Mouse (Mus musculus): ENCODE measurements around the gene Teddm2. TPM values are rescaled to one million over a fixed set of nuclear protein-coding genes. Genes with fewer than 3 reads are reported as not detected.

The Teddm2 gene
- polyA plus RNA-seq, 1 experiment from 2014 or later, result 0.21 TPM

- Histone ChIP-seq H3K4me1 (ENCODE audit: control insufficient read depth, insufficient read depth, low read length) (no peaks in the 10 kb centered on the region), H3K27me3 (replicated peaks; ENCODE audit: control insufficient read depth, insufficient read depth, low read length) (no peaks in the 10 kb centered on the region), H3K4me3 (ENCODE audit: low read length) (no peak overlapping the region), H3K9me3 (ENCODE audit: control insufficient read depth, low read length) (no peaks in the 10 kb centered on the region), H3K4me2 (ENCODE audit: low read depth, low read length) (no peak overlapping the region), H3K36me3 (ENCODE audit: control insufficient read depth, insufficient read depth, low read length) (peaks cover 12% of the 10 kb centered on the region), H3K27ac (ENCODE audit: low read length) (no peak overlapping the region), H3K9ac (ENCODE audit: low read depth, low read length) (no peak overlapping the region)
- ATAC-seq, result no peak
- WGBS, result 92% methylated on average over 4 of the region's 4 CpGs
These were observed 8.7 kb upstream of the Teddm2 start for GRCm38 (mm10) chr1:153908741-153909140.

GRCm38 (mm10) chr1:153908208-153908607, 8.2 kb upstream of the Teddm2 start:
- no peak overlapping the region for H3K27ac ChIP-seq (ENCODE audit: low read length)
- no peak overlapping the region for H3K9ac ChIP-seq (ENCODE audit: low read depth, low read length)
- 93% methylated on average over 6 of the region's 6 CpGs for WGBS
- no peak overlapping the region for H3K4me2 ChIP-seq (ENCODE audit: low read depth, low read length)
- H3K27me3 ChIP-seq (replicated peaks; ENCODE audit: control insufficient read depth, insufficient read depth, low read length), result no peaks in the 10 kb centered on the region
- H3K4me3 ChIP-seq (ENCODE audit: low read length), result no peak overlapping the region
- peaks cover 12% of the 10 kb centered on the region for H3K36me3 ChIP-seq (ENCODE audit: control insufficient read depth, insufficient read depth, low read length)
- H3K9me3 ChIP-seq (ENCODE audit: control insufficient read depth, low read length), result no peaks in the 10 kb centered on the region
- no peak for ATAC-seq
- H3K4me1 ChIP-seq (ENCODE audit: control insufficient read depth, insufficient read depth, low read length), result no peaks in the 10 kb centered on the region

GRCm38 (mm10) chr1:153905884-153906283, 5.9 kb upstream of the Teddm2 start:
- no peak overlapping the region for H3K4me3 ChIP-seq (ENCODE audit: low read length)
- H3K4me2 ChIP-seq (ENCODE audit: low read depth, low read length), result no peak overlapping the region
- H3K36me3 ChIP-seq (ENCODE audit: control insufficient read depth, insufficient read depth, low read length), result peaks cover 12% of the 10 kb centered on the region
- no peaks in the 10 kb centered on the region for H3K9me3 ChIP-seq (ENCODE audit: control insufficient read depth, low read length)
- peaks cover 6% of the 10 kb centered on the region; the same call in 1 of the 2 replicates for H3K4me1 ChIP-seq (ENCODE audit: control insufficient read depth, insufficient read depth, low read length)
- ATAC-seq, result no peak
- H3K27me3 ChIP-seq (replicated peaks; ENCODE audit: control insufficient read depth, insufficient read depth, low read length), result no peaks in the 10 kb centered on the region
- 93% methylated on average over 3 of the region's 3 CpGs for WGBS
- no peak overlapping the region for H3K27ac ChIP-seq (ENCODE audit: low read length)
- no peak overlapping the region for H3K9ac ChIP-seq (ENCODE audit: low read depth, low read length)

- no peak overlapping the region for H3K9ac ChIP-seq (ENCODE audit: low read depth, low read length)
- 91% methylated on average over 14 of the region's 14 CpGs for WGBS
- ATAC-seq, result no peak
- H3K4me2 ChIP-seq (ENCODE audit: low read depth, low read length), result no peak overlapping the region
- peaks cover 6% of the 10 kb centered on the region; the same call in 1 of the 2 replicates for H3K4me1 ChIP-seq (ENCODE audit: control insufficient read depth, insufficient read depth, low read length)
- peaks cover 10% of the 10 kb centered on the region for H3K36me3 ChIP-seq (ENCODE audit: control insufficient read depth, insufficient read depth, low read length)
- no peaks in the 10 kb centered on the region for H3K27me3 ChIP-seq (replicated peaks; ENCODE audit: control insufficient read depth, insufficient read depth, low read length)
- no peak overlapping the region for H3K27ac ChIP-seq (ENCODE audit: low read length)
- H3K9me3 ChIP-seq (ENCODE audit: control insufficient read depth, low read length), result no peaks in the 10 kb centered on the region
- no peak overlapping the region for H3K4me3 ChIP-seq (ENCODE audit: low read length)
These were observed 4.2 kb upstream of the Teddm2 start for GRCm38 (mm10) chr1:153904236-153904635.

- no peaks in the 10 kb centered on the region for H3K9me3 ChIP-seq (ENCODE audit: control insufficient read depth, low read length)
- no peak overlapping the region for H3K4me2 ChIP-seq (ENCODE audit: low read depth, low read length)
- peaks cover 9% of the 10 kb centered on the region; the same call in 1 of the 2 replicates for H3K4me1 ChIP-seq (ENCODE audit: control insufficient read depth, insufficient read depth, low read length)
- no peak overlapping the region for H3K27ac ChIP-seq (ENCODE audit: low read length)
- H3K9ac ChIP-seq (ENCODE audit: low read depth, low read length), result no peak overlapping the region
- 86% methylated on average over 13 of the region's 13 CpGs for WGBS
- H3K4me3 ChIP-seq (ENCODE audit: low read length), result no peak overlapping the region
- peaks cover 4% of the 10 kb centered on the region; the same call in 1 of the 2 replicates for H3K36me3 ChIP-seq (ENCODE audit: control insufficient read depth, insufficient read depth, low read length)
- no peaks in the 10 kb centered on the region for H3K27me3 ChIP-seq (replicated peaks; ENCODE audit: control insufficient read depth, insufficient read depth, low read length)
- no peak for ATAC-seq
These were observed 3.0 kb upstream of the Teddm2 start for GRCm38 (mm10) chr1:153903006-153903405.

- Histone ChIP-seq H3K36me3 (ENCODE audit: control insufficient read depth, insufficient read depth, low read length) (peaks cover 4% of the 10 kb centered on the region; the same call in 1 of the 2 replicates), H3K27ac (ENCODE audit: low read length) (peak overlapping the region; percentile 96), H3K9ac (ENCODE audit: low read depth, low read length) (peak overlapping the region; percentile 89), H3K9me3 (ENCODE audit: control insufficient read depth, low read length) (no peaks in the 10 kb centered on the region), H3K27me3 (replicated peaks; ENCODE audit: control insufficient read depth, insufficient read depth, low read length) (no peaks in the 10 kb centered on the region), H3K4me3 (ENCODE audit: low read length) (peak overlapping the region; percentile 82), H3K4me2 (ENCODE audit: low read depth, low read length) (peak overlapping the region; percentile 86), H3K4me1 (ENCODE audit: control insufficient read depth, insufficient read depth, low read length) (peaks cover 9% of the 10 kb centered on the region; the same call in 1 of the 2 replicates)
- WGBS, result 3% methylated on average over 25 of the region's 25 CpGs
- ATAC-seq, result no peak
These were observed 1.1 kb upstream of the Teddm2 start for GRCm38 (mm10) chr1:153900860-153901730.

GRCm38 (mm10) chr1:153900381-153900780, 353 bp upstream of the Teddm2 start:
- under 1% methylated on average over 36 of the region's 36 CpGs for WGBS
- ATAC-seq, result peak; percentile 39
- no peaks in the 10 kb centered on the region for H3K9me3 ChIP-seq (ENCODE audit: control insufficient read depth, low read length)
- peak overlapping the region; percentile 82 for H3K4me3 ChIP-seq (ENCODE audit: low read length)
- peaks cover 4% of the 10 kb centered on the region; the same call in 1 of the 2 replicates for H3K36me3 ChIP-seq (ENCODE audit: control insufficient read depth, insufficient read depth, low read length)
- peak overlapping the region; percentile 96 for H3K27ac ChIP-seq (ENCODE audit: low read length)
- H3K27me3 ChIP-seq (replicated peaks; ENCODE audit: control insufficient read depth, insufficient read depth, low read length), result no peaks in the 10 kb centered on the region
- peak overlapping the region; percentile 89 for H3K9ac ChIP-seq (ENCODE audit: low read depth, low read length)
- H3K4me1 ChIP-seq (ENCODE audit: control insufficient read depth, insufficient read depth, low read length), result peaks cover 9% of the 10 kb centered on the region; the same call in 1 of the 2 replicates
- peak overlapping the region; percentile 86 for H3K4me2 ChIP-seq (ENCODE audit: low read depth, low read length)

GRCm38 (mm10) chr1:153898989-153899730, 868 bp downstream of the Teddm2 start:
- H3K27me3 ChIP-seq (replicated peaks; ENCODE audit: control insufficient read depth, insufficient read depth, low read length), result no peaks in the 10 kb centered on the region
- peak overlapping the region; percentile 89 for H3K9ac ChIP-seq (ENCODE audit: low read depth, low read length)
- H3K4me3 ChIP-seq (ENCODE audit: low read length), result peak overlapping the region; percentile 82
- peak overlapping the region; percentile 96 for H3K27ac ChIP-seq (ENCODE audit: low read length)
- peaks cover 9% of the 10 kb centered on the region; the same call in 1 of the 2 replicates for H3K4me1 ChIP-seq (ENCODE audit: control insufficient read depth, insufficient read depth, low read length)
- WGBS, result 20% methylated on average over 22 of the region's 22 CpGs
- ATAC-seq, result peak; percentile 40
- H3K36me3 ChIP-seq (ENCODE audit: control insufficient read depth, insufficient read depth, low read length), result no peaks in the 10 kb centered on the region
- no peaks in the 10 kb centered on the region for H3K9me3 ChIP-seq (ENCODE audit: control insufficient read depth, low read length)
- H3K4me2 ChIP-seq (ENCODE audit: low read depth, low read length), result peak overlapping the region; percentile 86

GRCm38 (mm10) chr1:153897196-153897595, 2.8 kb downstream of the Teddm2 start:
- WGBS, result 86% methylated on average over 8 of the region's 8 CpGs
- Histone ChIP-seq H3K4me2 (ENCODE audit: low read depth, low read length) (no peak overlapping the region), H3K27me3 (replicated peaks; ENCODE audit: control insufficient read depth, insufficient read depth, low read length) (no peaks in the 10 kb centered on the region), H3K27ac (ENCODE audit: low read length) (no peak overlapping the region), H3K4me3 (ENCODE audit: low read length) (no peak overlapping the region), H3K9ac (ENCODE audit: low read depth, low read length) (no peak overlapping the region), H3K9me3 (ENCODE audit: control insufficient read depth, low read length) (no peaks in the 10 kb centered on the region), H3K4me1 (ENCODE audit: control insufficient read depth, insufficient read depth, low read length) (peaks cover 9% of the 10 kb centered on the region; the same call in 1 of the 2 replicates), H3K36me3 (ENCODE audit: control insufficient read depth, insufficient read depth, low read length) (no peaks in the 10 kb centered on the region)
- no peak for ATAC-seq
